Mouse (Mus musculus) adrenal gland, adult 8-10 months (tissue): ENCODE results near the gene Lmtk3. TPM values are rescaled to one million over a fixed set of nuclear protein-coding genes. Genes with fewer than 3 reads are reported as not detected.

Experiments
- DNase-seq: peaks from one replicate; pipeline ENCODE4 v3.0.0; 2022
- total RNA-seq, 4 experiments: library from RNA; stranded (reverse); gene quantifications; 2 replicates each; pipeline ENCODE4 v1.2.4; 2022

Lmtk3 gene
- total RNA-seq, 4 experiments from 2014 or later = 8.9 to 24.9 (median 15.5) TPM

DNA sequence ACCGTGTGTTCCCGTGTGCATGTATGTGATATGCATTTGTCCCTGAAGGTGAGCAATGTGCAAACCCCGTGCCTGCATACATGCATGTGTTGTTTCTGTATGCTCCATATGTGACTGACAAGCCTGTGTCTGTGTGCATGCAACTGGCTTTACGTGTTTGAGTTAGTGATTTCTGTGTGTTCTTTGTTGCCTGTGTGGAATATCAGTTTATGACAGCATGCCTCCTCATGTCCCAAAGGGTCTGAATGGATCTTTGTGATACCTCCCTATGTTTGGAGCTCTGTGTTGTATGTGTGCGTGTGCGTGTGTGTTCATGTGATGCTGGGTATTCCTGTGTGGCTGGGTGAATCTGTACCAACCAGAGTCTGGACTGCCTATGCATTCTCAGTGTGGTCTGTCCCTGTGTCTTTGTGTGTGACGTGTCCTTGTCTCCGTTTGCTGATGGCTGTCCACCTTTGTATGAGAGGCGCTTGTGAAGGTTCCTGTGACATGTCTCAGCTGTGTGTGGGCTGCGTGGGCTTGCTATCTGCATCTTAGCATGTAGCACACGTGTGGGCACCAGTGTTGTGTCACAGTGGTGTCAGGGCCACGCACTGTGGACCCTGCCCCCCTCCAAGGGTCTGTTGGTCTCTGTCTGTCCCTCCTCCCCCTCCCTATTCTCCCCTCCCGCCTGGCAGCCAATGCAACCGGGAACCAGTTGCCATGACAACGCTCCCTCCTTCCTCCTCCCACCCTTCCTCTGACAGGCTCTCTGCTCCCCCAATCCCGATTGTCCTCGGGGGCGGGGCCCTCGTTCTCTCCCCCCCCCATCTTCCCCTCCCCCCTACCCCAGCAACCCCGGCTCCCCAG lies 1.2 kb downstream of the Lmtk3 start, which contains the start of gene Sult2b1:
Gene Sult2b1 (minus strand): TSS at position 146 of the 849 bp plus-strand sequence.
- no peak for DNase-seq

DNA sequence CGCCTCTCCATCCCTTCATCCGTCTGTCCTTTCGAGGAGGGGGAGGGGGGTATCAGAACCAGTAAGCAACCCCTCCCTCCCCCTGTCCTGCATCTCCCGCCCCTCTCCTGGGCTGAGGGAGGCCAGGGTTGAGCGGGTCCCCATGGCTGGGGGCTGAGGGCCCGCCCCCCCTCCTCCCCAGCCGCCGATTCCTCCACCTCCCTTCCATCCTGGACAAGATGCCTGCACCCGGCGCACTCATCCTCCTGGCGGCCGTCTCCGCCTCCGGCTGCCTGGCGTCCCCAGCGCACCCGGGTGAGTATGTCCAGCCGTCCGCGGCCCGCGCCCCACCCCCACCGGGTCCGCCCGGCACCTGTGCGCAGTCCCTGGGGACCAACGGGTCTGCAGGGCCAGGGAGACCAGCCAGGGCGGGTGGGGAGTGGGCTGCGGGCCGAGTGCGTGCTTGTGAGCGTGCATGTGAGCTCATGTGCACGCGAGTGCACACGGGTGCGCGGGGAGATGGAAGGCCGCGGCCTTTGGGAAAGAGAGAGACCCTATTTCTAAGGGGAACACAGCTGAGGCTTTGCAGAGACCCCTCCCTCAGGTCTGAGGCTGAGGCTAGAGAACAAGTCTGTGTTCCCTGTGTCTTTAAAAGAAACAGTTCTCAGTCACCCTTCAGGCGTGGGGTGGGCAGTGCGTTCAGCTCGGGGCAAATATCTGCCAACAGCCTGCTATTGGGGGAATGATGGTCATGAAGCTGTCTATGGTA lies 2.0 kb downstream of the Lmtk3 start:
- DNase-seq = no peak

DNA sequence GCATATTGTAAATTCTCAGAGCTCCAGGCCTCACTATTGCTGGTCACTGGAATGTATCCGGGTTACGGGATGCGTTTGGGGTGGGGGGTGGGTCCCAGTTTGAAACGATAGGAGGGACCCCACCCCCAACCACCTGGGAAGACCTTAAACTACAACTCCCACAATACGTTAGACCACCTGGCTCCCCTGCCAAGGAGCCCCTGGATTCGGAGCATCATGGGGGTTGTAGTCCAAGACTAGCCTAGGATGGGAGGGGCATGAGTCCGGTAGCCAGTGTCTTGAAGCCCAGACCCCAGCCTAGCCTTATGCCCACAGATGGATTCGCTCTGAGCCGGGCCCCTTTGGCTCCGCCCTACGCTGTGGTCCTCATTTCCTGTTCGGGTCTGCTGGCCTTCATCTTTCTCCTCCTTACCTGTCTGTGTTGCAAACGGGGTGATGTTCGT lies 2.6 kb downstream of the Lmtk3 start:
- no peak for DNase-seq

DNA sequence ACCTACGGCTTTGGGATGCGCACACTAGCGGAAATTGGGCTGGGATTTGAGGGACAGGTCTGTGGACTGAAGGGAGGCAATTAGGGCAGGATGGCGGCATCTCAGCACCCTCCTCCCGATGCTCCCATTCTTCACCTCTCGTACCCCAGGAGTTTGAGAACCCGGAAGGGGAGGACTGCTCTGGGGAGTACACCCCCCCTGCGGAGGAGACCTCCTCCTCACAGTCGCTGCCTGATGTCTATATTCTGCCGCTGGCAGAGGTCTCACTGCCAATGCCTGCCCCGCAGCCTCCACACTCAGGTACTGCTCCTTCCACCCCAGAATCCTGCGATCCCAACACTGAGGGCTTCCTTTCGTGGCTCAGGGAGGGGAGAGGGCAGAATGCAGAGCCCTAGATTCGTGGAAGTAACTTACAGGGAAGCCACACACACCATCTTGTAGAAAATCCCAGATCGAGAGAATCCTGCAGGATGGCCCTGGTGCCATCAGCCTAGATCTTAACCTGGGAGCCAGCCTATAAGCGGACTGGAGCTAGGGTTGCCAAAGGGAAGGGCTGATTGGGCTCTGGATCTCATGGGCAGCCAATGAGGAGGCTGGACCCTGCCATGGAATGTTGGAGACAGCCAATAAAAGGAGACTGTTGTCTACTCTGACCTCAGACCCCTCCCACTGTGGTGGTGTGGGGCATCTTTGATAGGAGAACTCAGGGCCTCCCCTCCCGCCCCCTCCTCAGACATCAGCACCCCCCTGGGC lies 3.3 kb downstream of the Lmtk3 start:
- DNase-seq = no peak

DNA sequence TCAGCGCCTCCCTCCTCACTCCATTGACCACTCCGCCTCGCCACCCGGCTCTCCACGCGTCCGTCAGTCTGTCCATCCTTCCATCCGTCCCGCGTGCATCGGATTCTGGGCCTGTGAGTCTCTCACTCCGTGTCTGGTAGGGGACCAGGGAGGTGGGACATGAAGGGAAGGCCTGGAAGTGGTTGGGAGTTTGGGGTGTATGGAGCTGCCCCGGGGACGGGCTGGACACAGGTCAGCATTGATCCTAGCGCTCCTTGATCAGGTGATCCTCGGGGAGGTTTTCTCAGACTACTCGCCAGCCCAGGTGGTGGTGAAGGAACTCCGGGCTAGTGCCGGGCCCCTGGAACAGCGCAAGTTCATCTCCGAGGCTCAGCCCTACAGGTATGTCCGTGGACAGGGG lies 4.1 kb downstream of the Lmtk3 start:
- no peak for DNase-seq

DNA sequence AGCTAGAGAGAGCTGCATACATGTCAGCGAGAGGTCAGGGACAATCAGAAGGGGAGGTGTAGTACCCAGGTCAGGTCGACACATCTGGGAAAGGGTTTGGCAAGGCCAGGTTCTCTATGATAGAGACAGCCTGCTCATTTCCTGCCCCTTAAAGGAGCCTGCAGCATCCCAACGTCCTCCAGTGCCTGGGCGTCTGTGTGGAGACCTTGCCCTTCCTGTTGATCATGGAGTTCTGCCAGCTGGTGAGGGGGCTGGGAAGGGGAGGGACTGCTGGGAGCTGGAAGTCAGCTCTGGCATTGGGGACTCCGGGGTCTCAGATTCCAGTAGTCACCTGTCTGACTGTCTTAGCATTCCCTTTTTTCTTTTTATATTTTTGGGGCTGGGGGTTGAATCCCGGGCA lies 7.2 kb downstream of the Lmtk3 start:
- DNase-seq = no peak

DNA sequence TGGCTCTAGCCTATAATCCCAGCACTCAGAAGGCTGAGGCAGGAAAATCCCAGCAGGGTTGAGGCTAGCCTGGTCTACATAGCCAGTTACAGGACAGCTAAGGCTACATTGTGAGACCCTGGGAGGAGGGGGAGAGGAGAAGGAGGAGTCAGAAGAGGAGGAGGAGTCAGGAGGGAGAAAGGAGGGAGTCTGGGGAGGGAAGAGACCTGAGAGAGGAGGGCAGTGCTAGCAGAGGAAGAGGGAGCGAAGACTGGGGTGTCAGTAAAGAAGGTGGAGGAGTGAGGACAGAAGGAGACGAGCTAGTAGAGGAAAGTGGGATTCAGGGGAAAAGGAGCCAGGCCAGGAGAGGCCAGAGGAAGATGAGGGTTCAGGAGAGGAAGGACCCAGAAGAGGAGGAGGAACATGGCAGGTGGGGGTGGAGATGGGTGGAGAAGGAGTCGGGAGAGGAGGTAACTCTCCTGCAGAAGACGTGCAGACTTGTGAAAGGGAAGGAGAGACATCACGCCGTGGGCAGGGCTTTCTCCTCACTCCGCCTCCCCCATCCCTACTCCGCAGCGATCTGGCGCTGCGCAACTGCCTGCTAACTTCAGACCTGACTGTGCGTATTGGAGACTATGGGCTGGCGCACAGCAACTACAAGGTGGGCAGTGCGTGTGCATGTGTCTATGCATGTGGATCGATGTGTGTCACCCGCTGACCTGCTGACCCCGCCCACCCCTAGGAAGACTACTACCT lies 8.4 kb downstream of the Lmtk3 start:
- no peak for DNase-seq

DNA sequence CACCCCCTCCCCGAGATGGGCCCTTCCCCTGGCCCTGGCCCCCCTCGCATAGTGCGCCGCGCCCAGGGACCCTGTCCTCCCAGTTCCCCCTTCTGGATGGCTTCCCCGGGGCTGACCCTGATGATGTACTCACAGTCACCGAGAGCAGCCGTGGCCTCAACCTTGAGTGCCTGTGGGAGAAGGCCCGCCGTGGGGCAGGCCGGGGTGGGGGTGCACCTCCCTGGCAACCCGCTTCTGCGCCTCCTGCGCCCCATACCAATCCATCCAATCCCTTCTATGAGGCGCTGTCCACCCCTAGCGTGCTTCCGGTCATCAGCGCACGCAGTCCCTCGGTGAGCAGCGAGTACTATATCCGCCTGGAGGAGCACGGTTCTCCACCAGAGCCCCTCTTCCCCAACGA lies 9.7 kb downstream of the Lmtk3 start:
- DNase-seq = no peak

DNA sequence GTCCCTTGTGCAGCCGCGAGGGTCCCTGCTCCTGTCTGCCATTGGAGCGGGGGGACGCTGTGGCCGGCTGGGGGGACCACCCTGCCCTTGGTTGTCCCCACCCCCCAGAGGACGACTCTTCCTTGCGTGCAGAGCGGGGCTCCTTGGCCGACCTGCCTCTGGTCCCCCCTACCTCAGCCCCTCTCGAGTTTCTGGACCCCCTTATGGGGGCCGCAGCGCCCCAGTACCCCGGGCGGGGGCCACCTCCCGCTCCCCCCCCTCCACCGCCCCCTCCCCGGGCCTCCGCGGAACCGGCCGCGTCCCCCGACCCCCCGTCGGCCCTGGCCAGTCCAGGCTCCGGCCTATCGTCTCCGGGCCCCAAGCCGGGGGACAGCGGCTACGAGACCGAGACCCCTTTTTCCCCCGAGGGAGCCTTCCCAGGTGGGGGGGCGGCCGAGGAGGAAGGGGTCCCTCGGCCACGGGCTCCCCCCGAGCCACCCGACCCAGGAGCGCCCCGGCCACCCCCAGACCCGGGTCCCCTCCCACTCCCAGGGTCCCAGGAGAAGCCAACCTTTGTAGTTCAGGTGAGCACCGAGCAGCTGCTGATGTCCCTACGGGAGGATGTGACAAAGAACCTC lies 10.5 kb downstream of the Lmtk3 start:
- DNase-seq = no peak

DNA sequence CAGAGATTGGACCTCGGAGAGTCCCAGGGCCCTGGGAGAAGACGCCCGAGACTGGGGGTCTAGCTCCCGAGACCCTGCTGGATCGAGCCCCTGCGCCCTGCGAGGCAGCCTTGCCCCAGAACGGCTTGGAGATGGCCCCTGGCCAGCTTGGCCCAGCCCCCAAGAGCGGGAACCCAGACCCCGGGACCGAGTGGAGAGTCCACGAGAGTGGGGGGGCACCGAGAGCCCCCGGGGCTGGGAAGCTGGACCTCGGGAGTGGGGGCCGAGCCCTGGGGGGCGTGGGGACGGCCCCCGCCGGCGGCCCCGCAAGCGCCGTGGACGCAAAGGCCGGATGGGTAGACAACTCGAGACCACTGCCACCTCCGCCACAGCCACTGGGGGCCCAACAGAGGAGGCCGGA lies 11.4 kb downstream of the Lmtk3 start:
- no peak for DNase-seq

DNA sequence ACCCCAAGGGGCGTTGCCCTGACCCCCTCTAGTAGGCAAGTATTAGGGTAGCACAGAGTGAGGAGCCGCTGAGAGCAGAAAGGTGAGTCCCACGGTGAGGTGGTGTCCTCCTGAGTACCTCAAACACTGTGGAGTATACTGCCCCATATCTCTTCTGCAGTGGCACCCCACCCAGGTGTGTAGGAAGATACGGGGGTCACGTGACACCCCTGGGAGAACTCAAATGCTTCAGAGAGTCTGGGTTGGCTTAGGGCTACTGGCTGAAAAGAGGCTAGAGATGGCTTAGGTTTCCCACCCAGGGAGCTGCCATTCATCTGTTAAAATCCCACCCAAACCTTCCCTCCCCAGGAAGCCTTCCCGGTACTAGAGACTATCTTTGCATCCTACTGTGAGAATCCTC lies 13.4 kb downstream of the Lmtk3 start:
- DNase-seq = no peak

DNA sequence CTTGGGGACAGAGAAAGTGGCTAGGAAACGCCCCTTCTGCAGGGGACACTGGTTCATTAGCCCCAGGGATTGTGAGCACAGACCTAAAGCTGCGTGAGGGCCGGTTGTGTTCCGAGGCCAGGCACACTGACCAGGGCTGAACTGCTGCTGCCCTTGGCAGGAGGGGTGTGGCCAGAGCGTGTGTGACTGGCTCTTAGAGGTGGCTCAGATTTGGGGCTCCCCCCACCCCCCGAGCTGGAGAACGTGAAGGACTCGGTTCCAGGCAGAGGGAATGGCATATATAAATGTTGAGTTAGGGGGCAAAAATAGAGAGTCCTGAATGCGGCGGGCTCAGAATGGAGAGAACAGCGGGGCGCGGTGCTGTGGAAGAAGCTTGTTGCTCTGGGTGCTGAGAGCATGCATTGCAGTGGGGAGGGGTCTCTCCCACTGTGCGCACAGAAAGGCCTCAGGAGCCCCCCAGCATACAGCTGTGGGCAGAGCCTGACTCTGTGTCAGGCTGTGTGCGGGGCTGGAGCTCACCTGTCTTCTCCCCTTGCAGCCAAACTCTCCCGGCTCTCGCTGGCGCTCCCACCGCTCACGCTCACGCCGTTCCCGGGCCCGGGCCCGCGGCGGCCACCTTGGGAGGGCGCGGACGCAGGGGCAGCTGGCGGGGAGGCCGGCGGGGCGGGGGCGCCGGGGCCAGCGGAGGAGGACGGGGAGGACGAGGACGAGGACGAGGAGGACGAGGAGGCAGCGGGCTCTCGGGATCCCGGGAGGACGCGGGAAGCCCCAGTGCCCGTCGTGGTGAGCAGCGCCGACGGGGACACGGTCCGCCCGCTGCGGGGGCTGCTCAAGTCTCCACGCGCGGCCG lies 14.3 kb downstream of the Lmtk3 start:
- DNase-seq = no peak

DNA sequence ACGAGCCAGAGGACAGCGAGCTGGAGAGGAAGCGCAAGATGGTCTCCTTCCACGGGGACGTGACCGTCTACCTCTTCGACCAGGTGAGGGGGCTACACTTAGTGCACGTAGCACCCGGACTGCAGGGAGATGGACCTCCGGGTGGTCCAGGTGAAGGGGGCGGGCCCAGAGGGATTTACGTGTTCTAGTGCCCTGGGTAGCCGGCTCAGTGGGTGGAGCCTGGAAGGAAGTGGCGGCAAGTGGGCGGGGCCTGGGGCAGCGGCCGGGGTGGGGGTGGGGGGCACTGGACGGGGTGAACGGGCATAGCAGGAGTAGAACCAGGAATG lies 14.9 kb downstream of the Lmtk3 start:
- DNase-seq = no peak

DNA sequence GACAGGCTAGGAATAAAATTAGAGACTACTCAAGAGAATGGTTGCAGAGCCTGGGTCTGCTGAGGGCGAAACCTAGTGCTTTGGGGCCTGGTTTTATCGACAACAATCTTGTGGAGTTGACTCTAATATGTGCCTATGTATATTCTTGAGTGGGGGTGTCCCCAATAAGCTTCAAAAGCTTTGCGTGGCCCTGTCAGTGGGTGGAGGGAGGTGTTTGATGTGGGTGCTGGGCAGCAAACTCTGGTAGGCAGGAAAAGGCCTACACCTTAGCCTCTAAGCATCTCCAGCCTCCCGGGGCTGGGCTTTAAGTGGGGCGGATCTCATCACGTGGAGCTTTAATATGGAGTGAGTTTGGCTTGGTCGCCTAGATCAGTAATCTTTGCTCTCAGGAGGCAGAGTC lies 15.4 kb downstream of the Lmtk3 start:
- DNase-seq = no peak

DNA sequence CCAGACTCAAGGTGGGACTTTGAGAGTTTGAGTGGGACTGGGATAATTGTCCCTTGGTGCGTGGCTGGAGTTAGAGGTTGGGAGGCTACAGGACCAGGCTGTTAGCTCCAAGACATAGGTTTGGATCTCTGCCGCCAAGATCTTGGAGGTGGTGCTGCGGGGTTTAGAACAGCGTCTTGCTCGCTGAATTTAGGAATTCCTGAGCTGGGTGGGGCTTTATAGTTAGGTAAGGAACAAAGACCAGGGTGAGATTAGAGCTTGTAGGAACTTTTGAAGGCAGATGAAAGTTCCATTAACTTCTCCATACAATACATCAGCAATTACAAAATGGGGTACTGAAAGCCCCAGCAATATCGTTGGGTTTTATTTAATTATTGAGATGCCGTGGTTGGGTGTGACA lies 16.5 kb downstream of the Lmtk3 start:
- no peak for DNase-seq

DNA sequence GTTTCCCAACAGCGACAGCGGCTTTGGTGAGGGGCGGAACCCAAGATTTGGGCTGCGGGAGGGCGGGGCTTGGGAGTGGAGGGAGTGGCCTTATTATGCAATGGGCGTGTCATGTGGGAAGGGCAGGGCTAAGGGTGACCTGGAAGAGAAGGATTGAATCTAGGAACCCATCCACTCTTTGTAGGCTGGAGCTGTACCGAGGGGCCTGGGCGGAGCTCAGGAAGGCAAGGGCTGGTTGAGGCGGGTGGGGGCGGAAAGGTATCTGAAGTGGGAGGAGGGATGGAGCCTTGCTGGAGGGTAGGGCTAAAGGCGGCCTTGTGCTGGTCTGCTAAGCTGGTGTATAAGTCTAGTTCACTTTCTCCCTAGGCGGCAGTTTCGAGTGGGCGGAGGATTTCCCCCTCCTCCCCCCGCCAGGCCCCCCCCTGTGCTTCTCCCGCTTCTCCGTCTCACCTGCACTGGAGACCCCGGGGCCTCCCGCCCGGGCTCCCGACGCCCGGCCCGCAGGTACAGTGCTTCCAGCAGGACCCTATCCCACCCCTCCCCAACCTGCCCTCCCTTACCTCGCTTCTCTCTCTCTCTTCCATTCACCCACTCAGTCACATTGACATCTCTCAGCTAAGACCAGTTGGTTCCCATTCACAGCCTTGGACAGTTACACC lies 17.1 kb downstream of the Lmtk3 start:
- DNase-seq = no peak

DNA sequence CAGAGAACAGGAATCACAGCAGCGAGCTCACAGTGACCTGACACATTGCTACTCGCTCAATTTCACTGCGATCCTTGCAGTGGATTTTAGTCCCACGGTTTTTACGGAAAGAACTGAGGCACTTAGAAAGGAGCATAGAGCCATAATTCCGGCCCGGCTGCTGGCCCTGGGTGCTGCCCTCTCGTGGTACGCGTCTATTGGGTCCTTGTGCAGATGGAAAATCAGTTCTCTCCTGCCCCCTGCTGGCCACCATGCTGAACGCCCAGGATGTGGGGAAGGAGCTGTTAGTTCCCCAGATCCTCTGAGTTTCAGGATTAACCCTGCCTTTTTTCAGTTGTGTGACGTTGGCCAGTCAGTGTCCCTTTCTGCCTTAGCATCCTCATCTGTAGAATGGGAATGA lies 17.8 kb downstream of the Lmtk3 start:
- DNase-seq = peak; percentile 83

DNA sequence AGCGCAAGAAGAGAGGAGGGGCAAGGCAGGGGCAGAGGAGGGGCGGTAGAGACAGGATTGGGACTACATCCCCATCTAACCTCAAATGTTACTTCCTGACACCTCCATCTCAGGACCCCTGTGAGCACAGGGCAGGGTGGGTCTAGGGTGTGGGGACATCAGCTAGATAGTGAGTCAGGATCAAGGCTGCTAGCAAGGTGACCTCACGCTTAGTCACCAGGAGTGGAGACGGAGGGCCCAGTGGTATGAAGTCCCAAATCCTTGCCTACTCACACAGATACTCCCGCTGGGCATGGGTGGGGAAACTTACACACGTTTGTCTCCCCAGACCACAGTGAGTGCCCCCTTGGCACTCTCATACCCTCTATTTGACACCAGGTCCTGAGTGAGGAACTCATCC lies 19.0 kb downstream of the Lmtk3 start:
- DNase-seq = no peak

DNA sequence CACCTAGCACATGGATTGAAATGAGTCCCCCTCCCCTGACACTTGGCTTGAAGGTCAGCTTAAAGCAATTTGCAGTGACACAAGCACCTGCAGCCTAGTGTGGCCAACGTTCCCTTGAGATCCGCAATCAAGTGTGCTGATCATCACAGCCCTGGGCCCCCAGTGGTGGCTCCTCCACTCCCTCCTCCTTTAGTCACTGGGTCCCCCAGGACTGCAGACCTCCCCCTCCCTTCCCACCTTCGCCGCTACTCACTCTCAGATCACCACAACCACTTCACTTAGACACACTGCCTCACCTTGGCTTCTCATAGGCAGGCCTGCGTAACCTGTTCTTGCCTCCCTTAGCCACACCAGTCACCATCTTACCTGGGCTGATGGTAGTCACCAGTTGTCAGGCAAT lies 22.4 kb downstream of the Lmtk3 start:
- DNase-seq = no peak

DNA sequence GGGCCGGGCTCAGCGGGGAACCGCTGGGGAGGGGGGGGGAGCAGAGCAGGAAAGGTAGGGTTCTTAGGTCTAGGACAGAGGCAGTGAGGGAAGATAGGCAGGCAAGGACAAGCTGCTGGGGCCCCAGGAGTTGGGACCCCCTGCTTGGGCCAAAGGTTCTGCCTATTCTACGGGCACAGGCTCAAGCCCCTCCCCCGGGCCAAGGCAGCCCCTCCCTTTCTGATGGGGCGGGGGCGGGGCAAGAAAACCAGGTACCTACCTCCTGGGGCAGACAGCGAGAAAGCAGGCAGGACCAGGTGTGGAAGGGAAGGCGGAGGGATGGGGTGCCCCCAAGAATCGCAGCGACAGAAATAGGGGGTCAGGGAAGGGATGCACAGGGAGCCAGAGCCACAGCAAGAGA lies 24.9 kb downstream of the Lmtk3 start:
- DNase-seq = no peak
